Mouse (Mus musculus): Measurements from ENCODE around the gene Zdhhc24. TPM values are rescaled to one million over a fixed set of nuclear protein-coding genes. Genes with fewer than 3 reads are reported as not detected.

Gene Zdhhc24
- polyA plus RNA-seq, 1 experiment from 2014 or later, result 12.3 TPM

- no peaks in the 10 kb centered on the region for H3K9me3 ChIP-seq (ENCODE audit: control insufficient read depth, low read length)
- peaks cover 6% of the 10 kb centered on the region for H3K4me1 ChIP-seq (replicated peaks; ENCODE audit: control insufficient read depth, insufficient read depth, low read length)
- DNase-seq (ENCODE audit: low spot score), result no peak
- H3K27ac ChIP-seq (ENCODE audit: low read depth, low read length), result no peak overlapping the region
- WGBS, result 74% methylated on average over 2 of the region's 2 CpGs
- ATAC-seq (replicated peaks; ENCODE audit: low FRiP score), result no peak
- H3K4me2 ChIP-seq (ENCODE audit: low read depth, low read length, severe bottlenecking), result no peak overlapping the region
- no peaks in the 10 kb centered on the region; the same call in 1 of the 2 replicates for H3K36me3 ChIP-seq (ENCODE audit: control insufficient read depth, insufficient read depth, low read length)
- H3K27me3 ChIP-seq (ENCODE audit: control insufficient read depth, insufficient read depth, low read length), result peaks cover 16% of the 10 kb centered on the region
- H3K9ac ChIP-seq (ENCODE audit: low read length), result no peak overlapping the region
- no peak overlapping the region for H3K4me3 ChIP-seq (ENCODE audit: low read depth, low read length)
Measured at GRCm38 (mm10) chr19:4842611-4843010, 35.9 kb upstream of the Zdhhc24 start.

GRCm38 (mm10) chr19:4845846-4846245 is 32.6 kb upstream of the Zdhhc24 start:
- no peak overlapping the region for H3K4me2 ChIP-seq (ENCODE audit: low read depth, low read length, severe bottlenecking)
- ATAC-seq (replicated peaks; ENCODE audit: low FRiP score), result no peak
- H3K4me1 ChIP-seq (replicated peaks; ENCODE audit: control insufficient read depth, insufficient read depth, low read length), result no peaks in the 10 kb centered on the region
- H3K36me3 ChIP-seq (ENCODE audit: control insufficient read depth, insufficient read depth, low read length), result no peaks in the 10 kb centered on the region
- H3K4me3 ChIP-seq (ENCODE audit: low read depth, low read length), result no peak overlapping the region
- no peak for DNase-seq (ENCODE audit: low spot score)
- H3K27me3 ChIP-seq (ENCODE audit: control insufficient read depth, insufficient read depth, low read length), result peaks cover 6% of the 10 kb centered on the region; the same call in 1 of the 2 replicates
- WGBS, result 77% methylated on average over 2 of the region's 2 CpGs
- no peak overlapping the region for H3K27ac ChIP-seq (ENCODE audit: low read depth, low read length)
- no peaks in the 10 kb centered on the region for H3K9me3 ChIP-seq (ENCODE audit: control insufficient read depth, low read length)
- no peak overlapping the region for H3K9ac ChIP-seq (ENCODE audit: low read length)

GRCm38 (mm10) chr19:4847490-4847889 is 31.0 kb upstream of the Zdhhc24 start:
- Histone ChIP-seq H3K4me3 (ENCODE audit: low read depth, low read length) (no peak overlapping the region), H3K27me3 (ENCODE audit: control insufficient read depth, insufficient read depth, low read length) (no peaks in the 10 kb centered on the region; the same call in 1 of the 2 replicates), H3K9ac (ENCODE audit: low read length) (no peak overlapping the region), H3K4me1 (replicated peaks; ENCODE audit: control insufficient read depth, insufficient read depth, low read length) (no peaks in the 10 kb centered on the region), H3K27ac (ENCODE audit: low read depth, low read length) (no peak overlapping the region), H3K9me3 (ENCODE audit: control insufficient read depth, low read length) (no peaks in the 10 kb centered on the region), H3K4me2 (ENCODE audit: low read depth, low read length, severe bottlenecking) (no peak overlapping the region), H3K36me3 (ENCODE audit: control insufficient read depth, insufficient read depth, low read length) (no peaks in the 10 kb centered on the region)
- DNase-seq (ENCODE audit: low spot score) (no peak), ATAC-seq (replicated peaks; ENCODE audit: low FRiP score) (no peak)
- 35% methylated on average over 7 of the region's 7 CpGs for WGBS

GRCm38 (mm10) chr19:4849800-4850199 is 28.7 kb upstream of the Zdhhc24 start:
- ATAC-seq (replicated peaks; ENCODE audit: low FRiP score) (no peak), DNase-seq (ENCODE audit: low spot score) (no peak)
- 57% methylated on average over 4 of the region's 4 CpGs for whole genome bisulfite sequencing
- Histone ChIP-seq H3K4me2 (ENCODE audit: low read depth, low read length, severe bottlenecking) (no peak overlapping the region), H3K9me3 (ENCODE audit: control insufficient read depth, low read length) (no peaks in the 10 kb centered on the region), H3K4me1 (replicated peaks; ENCODE audit: control insufficient read depth, insufficient read depth, low read length) (no peaks in the 10 kb centered on the region), H3K36me3 (ENCODE audit: control insufficient read depth, insufficient read depth, low read length) (no peaks in the 10 kb centered on the region), H3K27ac (ENCODE audit: low read depth, low read length) (no peak overlapping the region), H3K9ac (ENCODE audit: low read length) (no peak overlapping the region), H3K27me3 (ENCODE audit: control insufficient read depth, insufficient read depth, low read length) (no peaks in the 10 kb centered on the region), H3K4me3 (ENCODE audit: low read depth, low read length) (no peak overlapping the region)

- Histone ChIP-seq H3K36me3 (ENCODE audit: control insufficient read depth, insufficient read depth, low read length) (no peaks in the 10 kb centered on the region), H3K4me3 (ENCODE audit: low read depth, low read length) (no peak overlapping the region), H3K4me1 (replicated peaks; ENCODE audit: control insufficient read depth, insufficient read depth, low read length) (no peaks in the 10 kb centered on the region), H3K4me2 (ENCODE audit: low read depth, low read length, severe bottlenecking) (no peak overlapping the region), H3K9ac (ENCODE audit: low read length) (no peak overlapping the region), H3K9me3 (ENCODE audit: control insufficient read depth, low read length) (no peaks in the 10 kb centered on the region), H3K27me3 (ENCODE audit: control insufficient read depth, insufficient read depth, low read length) (no peaks in the 10 kb centered on the region; the same call in 1 of the 2 replicates), H3K27ac (ENCODE audit: low read depth, low read length) (no peak overlapping the region)
- no peak for DNase-seq (ENCODE audit: low spot score)
- WGBS, result 38% methylated on average over 5 of the region's 5 CpGs
- ATAC-seq (replicated peaks; ENCODE audit: low FRiP score), result no peak
Measured at GRCm38 (mm10) chr19:4850281-4850680, 28.2 kb upstream of the Zdhhc24 start.

GRCm38 (mm10) chr19:4854552-4855469 is 23.7 kb upstream of the Zdhhc24 start, which contains the start of gene Ctsf:
TSS of gene Ctsf (plus strand) at chr19:4855130.
- H3K27me3 ChIP-seq (ENCODE audit: control insufficient read depth, insufficient read depth, low read length), result no peaks in the 10 kb centered on the region; the same call in 1 of the 2 replicates
- H3K9ac ChIP-seq (ENCODE audit: low read length), result peak within 1 kb of the TSS; percentile 64
- DNase-seq (ENCODE audit: low spot score) (peak; percentile 87), ATAC-seq (replicated peaks; ENCODE audit: low FRiP score) (peak; percentile 76)
- H3K4me3 ChIP-seq (ENCODE audit: low read depth, low read length), result peak within 1 kb of the TSS; percentile 56
- H3K36me3 ChIP-seq (ENCODE audit: control insufficient read depth, insufficient read depth, low read length), result no peaks in the 10 kb centered on the region
- H3K4me2 ChIP-seq (ENCODE audit: low read depth, low read length, severe bottlenecking), result peak within 1 kb of the TSS; percentile 93
- whole genome bisulfite sequencing, result 4% methylated on average over 45 of the region's 45 CpGs
- no peaks in the 10 kb centered on the region for H3K9me3 ChIP-seq (ENCODE audit: control insufficient read depth, low read length)
- no peaks in the 10 kb centered on the region for H3K4me1 ChIP-seq (replicated peaks; ENCODE audit: control insufficient read depth, insufficient read depth, low read length)
- no peak within 1 kb of the TSS for H3K27ac ChIP-seq (ENCODE audit: low read depth, low read length)

GRCm38 (mm10) chr19:4855470-4855820 is 23.0 kb upstream of the Zdhhc24 start:
- peak; percentile 61 for ATAC-seq (replicated peaks; ENCODE audit: low FRiP score)

GRCm38 (mm10) chr19:4855951-4856350 is 22.5 kb upstream of the Zdhhc24 start:
- H3K4me1 ChIP-seq (replicated peaks; ENCODE audit: control insufficient read depth, insufficient read depth, low read length), result no peaks in the 10 kb centered on the region
- 54% methylated on average over 4 of the region's 4 CpGs for WGBS
- no peak overlapping the region for H3K4me3 ChIP-seq (ENCODE audit: low read depth, low read length)
- no peaks in the 10 kb centered on the region for H3K9me3 ChIP-seq (ENCODE audit: control insufficient read depth, low read length)
- no peak overlapping the region for H3K9ac ChIP-seq (ENCODE audit: low read length)
- H3K27me3 ChIP-seq (ENCODE audit: control insufficient read depth, insufficient read depth, low read length), result no peaks in the 10 kb centered on the region; the same call in 1 of the 2 replicates
- H3K36me3 ChIP-seq (ENCODE audit: control insufficient read depth, insufficient read depth, low read length), result no peaks in the 10 kb centered on the region
- H3K4me2 ChIP-seq (ENCODE audit: low read depth, low read length, severe bottlenecking), result no peak overlapping the region
- ATAC-seq (replicated peaks; ENCODE audit: low FRiP score) (no peak), DNase-seq (ENCODE audit: low spot score) (no peak)
- no peak overlapping the region for H3K27ac ChIP-seq (ENCODE audit: low read depth, low read length)

More at GRCm38 (mm10) chr19:4855470-4855820, 23.0 kb upstream of the Zdhhc24 start:
- H3K9ac ChIP-seq (ENCODE audit: low read length), result peak overlapping the region; percentile 64
- H3K27ac ChIP-seq (ENCODE audit: low read depth, low read length), result no peak overlapping the region
- 2% methylated on average over 14 of the region's 14 CpGs for WGBS
- no peaks in the 10 kb centered on the region for H3K36me3 ChIP-seq (ENCODE audit: control insufficient read depth, insufficient read depth, low read length)
- H3K9me3 ChIP-seq (ENCODE audit: control insufficient read depth, low read length), result no peaks in the 10 kb centered on the region
- no peak for DNase-seq (ENCODE audit: low spot score)
- no peaks in the 10 kb centered on the region; the same call in 1 of the 2 replicates for H3K27me3 ChIP-seq (ENCODE audit: control insufficient read depth, insufficient read depth, low read length)
- peak overlapping the region; percentile 56 for H3K4me3 ChIP-seq (ENCODE audit: low read depth, low read length)
- peak overlapping the region; percentile 93 for H3K4me2 ChIP-seq (ENCODE audit: low read depth, low read length, severe bottlenecking)
- H3K4me1 ChIP-seq (replicated peaks; ENCODE audit: control insufficient read depth, insufficient read depth, low read length), result no peaks in the 10 kb centered on the region
